Mouse (Mus musculus) cerebellum, adult 9-10 months (tissue): Measurements from ENCODE around the gene Olfr398.
A peak's percentile ranks its signal among the peaks of the same experiment; 100 is the strongest.

Experiments
- DNase-seq: peaks from one replicate; pipeline ENCODE4 v3.0.0; 2022

Gene Olfr398

DNA sequence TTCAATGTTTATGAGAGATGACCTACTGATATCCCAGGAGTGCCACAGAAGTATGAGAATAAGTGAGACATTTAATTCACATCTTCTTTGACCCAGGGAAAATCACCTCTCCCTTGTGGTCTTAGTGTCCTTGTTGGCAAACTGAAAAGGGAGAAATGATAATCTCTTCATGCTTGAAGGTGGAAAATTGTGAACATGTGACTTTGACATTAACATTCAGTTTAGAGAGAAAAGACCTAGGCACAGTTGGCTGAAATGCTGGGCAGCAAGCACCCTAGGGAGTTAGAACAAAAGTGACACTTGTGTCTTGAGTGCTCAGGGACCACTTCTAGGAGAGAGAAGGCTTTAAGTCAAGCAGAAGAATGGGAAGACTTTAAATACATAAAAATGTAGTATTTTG is at the start of gene Olfr398:
Gene Olfr398, minus strand, starts transcription at position 101 of the 400 bp plus-strand sequence.
- no peak for DNase-seq

DNA sequence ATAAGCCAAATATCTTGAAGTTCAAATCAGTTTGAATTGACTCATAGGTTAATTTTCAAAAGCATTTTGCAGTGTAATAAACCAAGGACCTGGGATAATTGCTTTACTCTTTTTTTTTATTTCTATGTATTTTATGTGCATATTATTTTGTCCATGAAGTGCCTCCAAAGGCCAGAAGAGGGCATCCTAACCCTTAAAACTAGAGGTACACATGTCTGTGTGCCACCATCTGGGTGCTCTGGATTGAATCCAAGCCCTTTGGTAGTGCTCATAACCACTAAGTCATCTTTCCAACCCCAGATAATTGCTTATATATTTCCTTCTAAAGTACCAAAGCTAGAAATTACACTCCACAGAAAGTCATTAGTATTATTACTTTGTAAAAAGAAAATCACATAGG is 2.9 kb upstream of the Olfr398 start:
- DNase-seq, result peak; percentile 14

DNA sequence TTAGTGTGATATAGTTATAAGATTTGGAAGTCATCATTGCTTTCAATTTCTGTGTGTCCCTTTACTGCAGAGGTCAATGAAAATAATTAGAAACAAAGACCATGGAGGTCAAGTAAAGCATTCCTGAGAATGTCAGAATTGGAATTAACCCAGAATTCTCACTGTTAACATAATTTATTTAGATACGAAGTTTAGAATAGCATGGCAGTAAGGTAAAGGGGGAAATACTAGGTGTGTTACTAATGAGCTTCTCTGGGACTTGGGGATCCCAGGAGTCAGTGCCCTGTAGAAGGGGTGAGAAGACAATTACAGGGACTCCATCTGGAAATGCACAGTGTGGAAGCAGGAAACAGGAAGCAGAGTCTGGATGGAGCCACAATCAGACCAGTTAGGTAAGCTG is 29.7 kb downstream of the Olfr398 start, which contains the start of gene Olfr397:
Gene Olfr397, plus strand, starts transcription at position 301 of the 400 bp plus-strand sequence.
- DNase-seq, result no peak

DNA sequence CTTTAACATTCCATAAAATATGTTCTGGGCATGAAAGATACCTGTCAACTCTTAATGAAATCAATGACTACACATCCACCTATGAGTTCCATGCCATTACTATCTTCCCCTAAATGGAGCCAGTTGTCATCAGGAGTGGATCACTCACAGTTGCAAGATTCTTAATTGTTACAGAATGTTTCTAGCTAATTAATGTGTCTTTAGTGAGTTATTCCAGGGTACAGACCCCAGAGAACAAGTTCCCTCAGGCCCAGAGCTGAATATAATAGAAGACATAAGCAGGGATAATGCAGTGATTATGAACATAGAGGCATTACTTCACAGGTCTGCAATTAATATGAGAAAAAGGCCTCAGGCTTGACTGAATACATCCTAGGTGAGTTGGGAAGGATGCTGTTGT is 53.8 kb downstream of the Olfr398 start, which contains the start of gene Olfr23:
Gene Olfr23, plus strand, starts transcription at position 301 of the 400 bp plus-strand sequence.
- no peak for DNase-seq
